Mouse (Mus musculus): Measurements from ENCODE around the gene Col27a1.

The Col27a1 gene

GRCm38 (mm10) chr4:63213907-63214621 is at the start of gene Col27a1:
Col27a1 (plus strand) TSS chr4:63214004.
- DNase-seq (ENCODE audit: low spot score in 2 of 2) = no peak

DNA sequence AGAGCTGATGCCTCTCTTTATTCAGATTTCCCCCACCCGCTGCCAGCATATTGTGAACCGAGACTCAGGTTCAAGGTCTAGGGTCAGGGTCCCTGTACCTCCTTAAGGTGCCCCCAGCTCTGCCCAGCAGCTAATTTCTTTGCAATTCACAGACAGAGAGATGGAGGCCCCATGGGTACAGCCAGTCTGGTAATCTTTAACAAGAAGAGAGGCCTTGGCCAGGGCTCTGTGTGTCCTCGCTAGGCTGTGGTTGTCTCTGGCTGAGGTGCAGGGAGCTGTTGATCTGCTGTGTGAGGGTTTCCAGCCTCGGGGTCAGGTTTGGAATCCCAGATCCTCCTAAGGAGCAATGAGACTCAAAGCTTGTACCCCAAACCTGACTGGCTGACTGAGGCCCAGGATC is 48.2 kb upstream of the Col27a1 start:
- no peak for DNase-seq (ENCODE audit: low spot score in 2 of 2)

DNA sequence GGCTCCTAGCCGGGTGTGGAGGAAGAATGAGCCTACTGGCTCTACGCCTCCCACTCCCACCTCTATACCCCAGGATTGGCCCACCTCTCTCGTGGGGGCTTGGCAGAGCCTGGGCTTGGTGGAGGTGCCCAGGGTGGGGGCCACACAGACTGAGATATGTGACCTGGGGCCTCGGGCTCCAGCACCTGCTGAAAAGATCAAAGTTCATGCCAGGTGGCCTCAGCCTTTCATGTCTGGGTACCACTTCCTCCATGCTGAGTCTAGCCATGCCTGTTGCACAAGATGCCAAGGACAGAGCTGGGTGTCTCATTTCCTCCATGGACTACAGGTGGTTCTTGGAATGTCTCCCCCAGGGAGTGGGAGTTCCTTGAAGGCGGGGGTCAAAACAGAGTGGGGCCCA is 47.5 kb upstream of the Col27a1 start:
- no peak for DNase-seq (ENCODE audit: low spot score in 2 of 2)

- no peak for DNase-seq (ENCODE audit: low spot score in 2 of 2)
These were observed 43.7 kb upstream of the Col27a1 start for GRCm38 (mm10) chr4:63170061-63170460.

GRCm38 (mm10) chr4:63171122-63171521 is 42.7 kb upstream of the Col27a1 start:
- DNase-seq (ENCODE audit: low spot score in 2 of 2) = no peak

- no peak for DNase-seq (ENCODE audit: low spot score in 2 of 2)
These were observed 41.7 kb upstream of the Col27a1 start, which contains the start of gene Kif12 for GRCm38 (mm10) chr4:63171969-63172685. Kif12 (minus strand) TSS chr4:63172131.

- DNase-seq (ENCODE audit: low spot score in 2 of 2) = peak; percentile 24 to 39
These were observed 32.2 kb upstream of the Col27a1 start for GRCm38 (mm10) chr4:63181556-63181955.

- no peak for DNase-seq (ENCODE audit: low spot score in 2 of 2)
These were observed 27.4 kb upstream of the Col27a1 start for GRCm38 (mm10) chr4:63186281-63186870.

DNA sequence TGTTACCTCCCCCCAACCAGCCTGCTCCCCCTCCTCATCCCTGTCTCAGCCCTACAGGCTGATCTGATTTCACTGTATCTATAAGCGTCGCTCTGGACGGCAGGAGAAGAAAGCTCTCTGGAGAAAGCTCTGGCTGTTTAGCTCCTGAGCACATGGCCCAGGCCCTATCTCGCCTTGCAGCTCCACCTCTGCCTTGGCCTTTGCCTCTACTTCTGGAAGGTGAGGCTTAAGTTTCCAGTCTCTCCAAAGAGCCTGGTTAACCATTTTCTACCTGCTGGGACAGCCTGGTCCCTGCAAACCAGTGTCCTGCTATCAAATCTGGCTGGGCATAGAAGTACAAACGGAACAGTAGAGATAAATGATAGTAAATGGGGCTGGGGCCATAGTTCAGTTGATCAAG is 22.2 kb upstream of the Col27a1 start:
- DNase-seq (ENCODE audit: low spot score in 2 of 2) = no peak

- DNase-seq (ENCODE audit: low spot score in 2 of 2) = no peak
These were observed 19.4 kb upstream of the Col27a1 start for GRCm38 (mm10) chr4:63194366-63194765.

DNA sequence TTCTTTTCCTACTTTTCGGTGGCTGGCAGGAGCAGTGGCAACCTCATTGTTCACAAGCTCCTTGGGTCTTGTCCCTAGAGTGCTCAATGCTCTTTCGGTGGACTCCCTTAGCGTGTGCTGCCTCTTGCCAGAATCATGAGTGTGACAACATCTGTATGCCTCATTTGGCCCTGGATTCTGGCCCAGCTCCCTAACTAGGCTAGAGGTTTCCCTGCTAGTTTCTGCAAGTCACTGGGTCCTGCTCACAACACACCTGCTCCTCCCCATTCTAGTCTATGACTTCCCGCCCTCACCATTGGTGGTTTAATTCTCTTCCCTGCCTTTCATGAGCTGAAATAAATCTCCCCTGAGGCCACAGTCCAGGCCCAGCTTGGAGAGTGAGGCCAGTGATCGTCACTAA is 14.4 kb upstream of the Col27a1 start:
- DNase-seq (ENCODE audit: low spot score in 2 of 2) = peak in 1 of 2 experiments; percentile 52

DNA sequence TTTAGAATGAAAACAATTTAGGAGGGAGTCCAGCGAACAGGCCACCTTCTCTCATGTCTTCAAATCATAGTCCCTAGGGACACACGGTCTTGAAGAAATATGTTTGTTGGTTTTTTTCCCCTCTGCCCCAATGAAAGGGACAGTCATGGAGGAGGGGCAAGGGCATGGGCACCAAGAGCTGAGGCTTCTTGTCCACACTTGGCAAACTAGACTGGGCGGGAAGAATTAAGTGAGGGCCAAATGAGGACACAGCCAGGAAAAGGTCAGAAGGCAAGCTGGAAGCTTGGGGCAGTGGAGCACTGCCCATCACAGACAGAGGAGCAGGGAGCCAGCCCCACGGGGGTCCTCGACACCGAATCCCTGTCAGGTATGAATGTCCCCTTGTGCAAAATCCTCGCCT is 9.9 kb upstream of the Col27a1 start:
- DNase-seq (ENCODE audit: low spot score in 2 of 2) = no peak

DNA sequence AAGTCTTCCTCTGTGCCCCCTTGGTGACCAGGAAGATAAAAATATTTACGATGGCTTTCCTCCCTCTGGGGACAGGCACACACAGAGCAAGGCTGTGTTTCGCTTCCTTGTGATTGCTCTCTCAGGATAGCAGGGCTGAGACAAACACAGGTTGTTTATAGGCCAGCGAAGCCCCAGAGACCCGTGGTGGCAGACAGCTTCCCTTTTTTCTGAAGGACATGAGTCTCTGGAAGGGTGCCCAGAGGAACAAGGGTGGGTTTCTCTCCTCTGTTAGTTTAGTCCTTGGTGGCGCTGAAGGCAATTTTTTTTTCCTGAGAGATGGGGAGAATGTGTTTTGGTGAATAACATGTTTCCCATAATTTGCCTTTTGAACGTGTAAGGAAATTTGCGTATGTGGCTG is 8.2 kb upstream of the Col27a1 start:
- DNase-seq (ENCODE audit: low spot score in 2 of 2) = no peak

DNA sequence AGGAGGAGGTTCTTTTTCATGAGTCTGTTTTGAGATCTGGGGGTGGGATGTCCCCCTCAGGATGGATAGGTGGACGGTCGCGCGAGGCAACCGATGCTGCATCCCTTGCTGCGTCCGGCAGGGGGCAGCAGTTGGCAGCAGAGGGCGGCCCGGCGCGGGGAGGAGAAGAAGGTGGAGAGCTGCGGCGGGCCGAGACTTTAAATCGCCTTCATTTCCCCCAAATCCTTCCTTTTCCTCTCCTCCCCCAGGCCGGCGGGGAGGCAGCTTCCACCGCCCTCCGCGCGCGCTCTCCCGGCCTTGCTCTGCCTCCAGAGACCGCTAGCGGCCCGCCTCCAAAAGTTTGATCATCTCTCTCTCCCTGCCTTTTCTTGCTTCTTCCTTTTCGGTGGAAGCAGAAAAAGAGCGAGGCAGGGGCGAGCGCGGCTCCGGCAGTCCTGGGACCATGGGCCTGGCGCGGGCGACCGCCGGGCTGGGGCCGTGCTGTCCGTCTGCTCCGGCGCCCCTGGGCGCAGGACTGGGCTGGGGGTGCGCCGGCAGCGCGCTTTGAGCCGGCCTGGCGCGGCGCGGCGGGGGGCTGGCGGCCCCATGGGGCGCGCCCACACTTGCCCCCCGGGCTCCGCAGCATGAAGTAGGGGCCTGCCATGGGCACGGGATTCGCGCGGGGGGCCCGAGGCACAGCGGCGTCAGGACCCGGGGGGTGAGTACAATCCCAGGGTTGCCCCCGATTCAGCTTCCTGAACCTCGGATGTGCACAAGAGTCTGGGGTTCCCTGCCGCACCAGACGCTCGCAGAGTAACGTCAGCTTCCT is 1.6 kb downstream of the Col27a1 start:
- DNase-seq (ENCODE audit: low spot score in 2 of 2) = peak; percentile 59 to 73

DNA sequence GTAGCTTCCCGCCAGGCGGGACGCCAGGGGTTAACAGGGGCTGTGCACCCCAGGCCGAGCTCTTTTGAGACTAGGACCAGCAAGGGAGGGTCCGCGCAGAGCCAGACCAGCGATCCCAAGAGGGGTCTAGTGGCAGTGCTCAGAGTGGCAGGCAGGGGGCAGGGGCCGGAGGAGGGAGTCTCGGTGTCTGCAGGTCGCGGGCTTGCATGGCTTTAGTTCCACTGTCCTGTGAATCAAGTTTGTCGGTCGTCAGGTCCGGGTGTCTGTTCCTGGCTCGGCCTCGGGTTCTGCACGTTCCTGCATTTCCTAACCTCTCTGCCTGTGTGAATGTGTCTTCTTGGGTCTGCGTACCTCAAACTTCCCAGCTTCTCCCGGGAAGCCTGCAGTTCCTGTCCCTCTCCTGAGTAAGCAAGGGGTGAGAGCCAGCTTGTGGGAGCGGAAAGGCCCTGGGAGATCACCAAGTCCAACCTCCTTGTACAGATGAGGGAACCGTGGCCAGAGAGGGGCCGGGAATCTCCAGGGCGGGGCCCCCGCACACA is 2.3 kb downstream of the Col27a1 start:
- no peak for DNase-seq (ENCODE audit: low spot score in 2 of 2)

GRCm38 (mm10) chr4:63216566-63216965 is 2.8 kb downstream of the Col27a1 start:
- DNase-seq (ENCODE audit: low spot score in 2 of 2) = no peak

DNA sequence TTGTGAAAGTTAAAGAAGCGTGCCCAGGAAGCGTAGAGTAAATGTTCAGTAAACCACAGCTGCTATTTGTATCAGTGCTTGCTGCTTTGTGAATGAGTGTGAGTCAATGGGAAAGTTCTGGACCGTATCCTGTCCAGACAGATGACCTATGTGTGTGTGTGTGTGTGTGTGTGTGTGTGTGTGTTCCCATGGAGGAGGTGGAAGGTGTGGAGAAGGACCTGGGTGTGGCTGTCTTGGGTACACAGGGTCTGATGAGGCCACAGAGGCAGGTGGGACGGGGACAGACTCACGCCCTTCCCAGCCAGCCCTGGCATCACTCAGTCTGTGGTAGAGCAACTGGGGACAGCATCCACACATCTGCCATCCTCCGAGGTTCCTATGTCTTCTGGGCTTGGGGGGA is 3.7 kb downstream of the Col27a1 start:
- no peak for DNase-seq (ENCODE audit: low spot score in 2 of 2)

GRCm38 (mm10) chr4:63219059-63219458 is 5.3 kb downstream of the Col27a1 start:
- no peak for DNase-seq (ENCODE audit: low spot score in 2 of 2)

GRCm38 (mm10) chr4:63219635-63220034 is 5.8 kb downstream of the Col27a1 start:
- no peak for DNase-seq (ENCODE audit: low spot score in 2 of 2)

- peak in 1 of 2 experiments; percentile 47 for DNase-seq (ENCODE audit: low spot score in 2 of 2)
These were observed 7.5 kb downstream of the Col27a1 start for GRCm38 (mm10) chr4:63221096-63221958.

DNA sequence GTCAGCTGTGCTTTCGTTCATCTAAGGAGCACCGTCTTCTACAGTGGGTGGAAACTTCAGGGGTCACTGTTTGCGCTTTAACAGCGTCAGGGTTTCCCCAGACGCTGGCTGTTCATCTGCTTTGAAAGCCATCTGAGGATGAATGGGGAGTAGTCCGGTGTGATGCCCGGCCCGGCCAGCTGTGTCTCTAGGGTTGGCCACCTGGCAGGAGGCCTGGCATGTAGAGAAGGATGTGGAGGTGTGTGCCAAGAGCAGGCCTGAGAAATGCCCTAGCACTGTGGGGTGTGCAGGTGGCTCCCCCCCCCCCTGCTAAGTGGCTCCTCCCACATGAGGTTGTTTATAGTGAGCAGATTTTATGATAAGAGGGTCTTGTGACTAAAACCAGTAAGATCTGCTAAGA is 8.4 kb downstream of the Col27a1 start:
- no peak for DNase-seq (ENCODE audit: low spot score in 2 of 2)

All from urinary bladder, postnatal 36 days (tissue).